Mouse (Mus musculus) spleen, adult 2 months (tissue): Measurements from ENCODE around the gene Dnph1.

Source experiments
- CTCF ChIP-seq: fragments of 200-500 bp; IDR thresholded peaks from 2 replicates; pipeline ENCODE4 v1.5.1; 2011; ENCODE audit warnings: mild to moderate bottlenecking, inconsistent platforms; ENCODE audit not compliant: insufficient read depth, insufficient read length, insufficient replicate concordance; ENCODE audit errors: extremely low read depth
- POLR2A ChIP-seq: fragments of 200-500 bp; IDR thresholded peaks from 2 replicates; pipeline ENCODE4 v1.6.1; 2011; ENCODE audit warnings: low read depth, low read length, inconsistent platforms

DNA sequence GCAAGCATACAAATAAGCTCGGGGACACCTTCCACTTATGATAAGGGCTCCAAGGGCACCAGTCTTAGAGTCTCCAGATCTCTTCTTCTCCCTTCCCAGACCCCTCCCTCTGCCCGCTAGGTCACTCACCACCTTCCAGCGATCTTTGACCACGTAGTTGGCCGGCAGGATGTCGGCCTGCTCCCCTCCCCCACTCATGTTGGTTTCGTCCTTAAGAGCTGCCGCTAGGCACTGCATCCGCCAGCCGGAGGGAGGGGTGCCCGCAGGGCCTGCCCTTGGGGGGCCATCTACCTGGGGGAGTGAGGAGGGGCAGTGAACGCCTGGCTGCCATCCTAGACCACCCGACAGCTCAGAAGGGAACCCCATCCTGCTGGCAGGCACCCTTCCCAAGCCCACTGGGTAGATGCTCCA, 12.5 kb upstream of the Dnph1 start:
- TF ChIP-seq CTCF (no peak), POLR2A (no peak)
